Mouse (Mus musculus): ENCODE data around the gene 0610009B22Rik. TPM values are rescaled to one million over a fixed set of nuclear protein-coding genes. Genes with fewer than 3 reads are reported as not detected.

0610009B22Rik gene
- polyA plus RNA-seq, 1 experiment: 30.8 TPM

DNA sequence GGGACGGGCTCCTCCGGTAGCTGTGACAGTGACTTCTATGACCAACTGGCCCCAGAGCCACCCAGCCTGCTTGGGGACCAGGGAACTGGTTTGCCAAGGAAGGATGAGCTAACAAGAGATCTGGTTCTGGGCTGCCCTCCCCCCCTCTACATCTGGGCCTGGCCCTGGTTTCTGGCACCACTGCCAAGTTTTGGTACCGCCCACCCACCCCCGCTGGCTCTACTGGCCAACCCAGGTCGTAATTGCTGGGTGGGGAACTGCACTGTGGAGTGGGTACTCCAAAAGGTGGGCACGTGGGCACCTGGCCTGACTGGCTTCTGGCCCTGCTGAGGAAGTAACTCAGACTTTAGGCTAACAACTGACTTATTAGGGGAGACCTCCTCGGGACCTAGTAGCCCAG is 47.9 kb downstream of the 0610009B22Rik start:
- H3K4me1 ChIP-seq (ENCODE audit: control insufficient read depth, insufficient read depth, low read length): peaks cover 3% of the 10 kb centered on the region
- TF ChIP-seq CTCF (IDR thresholded peaks at IDR 0.05; ENCODE audit: borderline replicate concordance, insufficient read depth, low read length) (no peak), POLR2A (IDR thresholded peaks at IDR 0.05; ENCODE audit: low read depth, low read length) (no peak)

DNA sequence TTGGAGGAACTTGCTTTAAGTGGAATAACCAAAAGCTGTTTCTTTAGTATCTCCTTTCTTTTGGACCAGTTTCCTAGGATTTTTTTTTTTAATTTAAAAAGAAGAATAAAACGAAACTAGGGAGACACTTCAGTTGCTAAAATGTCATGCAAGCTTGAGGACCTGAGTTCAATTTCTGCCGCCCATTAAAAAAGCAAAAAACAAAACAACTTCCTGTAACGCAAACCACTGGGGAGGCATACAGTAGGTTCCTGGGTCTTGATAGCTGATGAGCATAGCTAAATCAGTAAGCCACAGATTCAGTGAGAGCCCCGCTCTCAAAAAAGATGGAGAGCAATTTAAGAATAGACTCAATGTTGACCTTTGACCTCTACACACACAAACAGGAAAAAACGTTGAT is 50.2 kb downstream of the 0610009B22Rik start:
- TF ChIP-seq CTCF (IDR thresholded peaks at IDR 0.05; ENCODE audit: borderline replicate concordance, insufficient read depth, low read length) (no peak), POLR2A (IDR thresholded peaks at IDR 0.05; ENCODE audit: low read depth, low read length) (no peak)
- peaks cover 3% of the 10 kb centered on the region for H3K4me1 ChIP-seq (ENCODE audit: control insufficient read depth, insufficient read depth, low read length)
- H3K4me3 ChIP-seq (ENCODE audit: insufficient read depth, low read length): no peak overlapping the region
- no peak overlapping the region for H3K27ac ChIP-seq (ENCODE audit: insufficient read depth, low read length)

More for the DNA sequence above, 47.9 kb downstream of the 0610009B22Rik start:
- Histone ChIP-seq H3K27ac (ENCODE audit: insufficient read depth, low read length) (no peak overlapping the region), H3K4me3 (ENCODE audit: insufficient read depth, low read length) (no peak overlapping the region)

DNA sequence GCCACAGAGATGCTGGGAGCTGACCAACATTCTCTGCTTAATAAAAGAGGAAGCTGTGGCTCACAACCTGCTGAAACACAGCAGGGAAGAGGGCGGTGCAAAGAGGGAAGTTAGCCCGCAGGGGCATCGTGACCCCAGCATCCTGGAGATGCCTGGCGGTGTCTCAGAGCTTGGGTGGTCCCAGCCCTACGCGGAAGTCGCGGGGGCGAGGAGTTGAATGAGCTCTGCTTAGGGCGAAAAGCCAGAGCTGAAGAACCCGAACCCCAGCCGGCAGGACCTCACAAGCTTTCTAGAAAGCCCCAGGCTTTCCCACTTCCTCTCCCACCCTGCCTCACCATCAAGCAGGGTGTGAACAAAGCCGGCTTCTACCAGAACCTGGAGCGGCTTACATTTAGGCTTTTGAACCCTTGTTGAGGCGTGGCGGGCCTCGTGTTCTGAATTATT is 50.7 kb downstream of the 0610009B22Rik start:
- Histone ChIP-seq H3K27ac (ENCODE audit: insufficient read depth, low read length) (no peak overlapping the region), H3K4me1 (ENCODE audit: control insufficient read depth, insufficient read depth, low read length) (peaks cover 3% of the 10 kb centered on the region), H3K4me3 (ENCODE audit: insufficient read depth, low read length) (no peak overlapping the region)
- TF ChIP-seq POLR2A (IDR thresholded peaks at IDR 0.05; ENCODE audit: low read depth, low read length) (no peak), CTCF (IDR thresholded peaks at IDR 0.05; ENCODE audit: borderline replicate concordance, insufficient read depth, low read length) (no peak)

DNA sequence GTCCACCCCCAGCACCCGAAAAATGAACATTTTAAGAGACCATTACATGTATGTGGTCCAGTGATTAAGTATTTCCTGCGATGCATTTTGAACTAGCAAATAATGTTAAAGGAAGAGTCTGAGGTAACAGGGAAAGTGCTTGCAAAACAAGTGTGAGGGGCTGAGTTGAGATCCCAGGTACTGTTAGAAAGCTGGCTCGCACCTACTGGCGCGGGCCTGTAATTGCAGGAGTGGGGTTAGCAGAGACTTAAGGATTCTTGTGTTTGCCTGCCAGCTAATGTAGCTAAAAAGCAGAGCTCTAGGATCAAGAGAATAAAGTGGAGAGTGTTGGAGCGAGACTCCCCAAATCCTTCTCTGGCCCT is 52.4 kb downstream of the 0610009B22Rik start:
- Histone ChIP-seq H3K4me1 (ENCODE audit: control insufficient read depth, insufficient read depth, low read length) (peaks cover 3% of the 10 kb centered on the region), H3K27ac (ENCODE audit: insufficient read depth, low read length) (peak overlapping the region; percentile 13), H3K4me3 (ENCODE audit: insufficient read depth, low read length) (peak overlapping the region; percentile 92)
- TF ChIP-seq POLR2A (IDR thresholded peaks at IDR 0.05; ENCODE audit: low read depth, low read length): 0 out of 2 replicates have a peak, but pooled peaks have one; percentile 34
- 0 out of 2 replicates have a peak, but pooled peaks have one; percentile 12 for TF ChIP-seq CTCF (IDR thresholded peaks at IDR 0.05; ENCODE audit: borderline replicate concordance, insufficient read depth, low read length)

DNA sequence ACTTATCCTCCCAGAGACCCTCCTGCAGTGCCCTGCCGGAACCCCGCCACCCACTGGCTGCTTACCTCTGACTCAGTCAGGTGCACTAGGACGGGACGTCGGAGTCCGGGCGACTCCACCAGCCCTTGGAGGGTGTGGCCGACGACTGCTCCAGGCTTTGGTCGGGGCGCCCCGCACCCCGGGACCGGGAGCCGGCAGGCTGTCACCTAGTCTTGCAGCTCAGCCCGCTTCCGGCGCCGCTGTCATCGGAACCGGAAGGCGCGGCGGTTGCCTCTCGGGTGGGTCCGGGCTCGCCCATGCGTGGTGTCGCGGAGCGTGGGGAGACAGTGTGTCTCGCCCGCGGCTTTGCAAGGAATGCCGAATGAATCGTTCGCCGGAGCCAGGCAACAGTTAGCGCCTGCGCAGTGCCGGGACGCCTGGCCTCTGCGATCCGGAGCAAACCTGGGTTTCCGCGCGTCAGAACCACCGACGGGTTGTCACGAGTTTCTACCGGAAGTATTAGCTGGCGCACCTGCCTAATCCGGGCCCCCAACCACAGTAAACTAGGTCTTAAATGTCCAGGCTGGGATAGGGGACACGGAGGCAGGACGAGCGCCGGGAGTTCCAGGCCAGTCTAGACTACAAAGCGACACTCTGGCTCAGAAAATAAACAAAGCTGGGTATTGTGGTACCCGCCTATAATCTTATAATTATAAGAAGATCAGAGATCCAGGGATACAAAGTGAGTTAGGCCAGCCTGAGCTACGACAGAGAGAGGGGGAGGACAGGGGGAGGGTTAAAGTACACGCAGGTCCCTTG is 53.0 kb downstream of the 0610009B22Rik start, which contains the start of gene Rmnd5b:
Rmnd5b (minus strand) TSS at position 372 of the 798 bp plus-strand sequence.
- peak within 1 kb of the TSS; percentile 92 for H3K4me3 ChIP-seq (ENCODE audit: insufficient read depth, low read length)
- TF ChIP-seq CTCF (IDR thresholded peaks at IDR 0.05; ENCODE audit: borderline replicate concordance, insufficient read depth, low read length): no peak
- TF ChIP-seq POLR2A (IDR thresholded peaks at IDR 0.05; ENCODE audit: low read depth, low read length): peak; percentile 72
- H3K27ac ChIP-seq (ENCODE audit: insufficient read depth, low read length): peak within 1 kb of the TSS; percentile 13
- peaks cover 3% of the 10 kb centered on the region for H3K4me1 ChIP-seq (ENCODE audit: control insufficient read depth, insufficient read depth, low read length)

Other genes with a start within 250 kb of the 0610009B22Rik start
- 12.0 and 14.2 TPM in 2 replicates for gene Phykpl, start 104.1 kb downstream of the 0610009B22Rik start, polyA plus RNA-seq (2011; ENCODE audit: insufficient read length, low read depth, missing spikeins)
- 361 and 364 TPM in 2 replicates for gene Hnrnpab, start 82.0 kb downstream of the 0610009B22Rik start, polyA plus RNA-seq (2011; ENCODE audit: insufficient read length, low read depth, missing spikeins)
- gene Nhp2, start 69.1 kb downstream of the 0610009B22Rik start, polyA plus RNA-seq (2011; ENCODE audit: insufficient read length, low read depth, missing spikeins): 61.2 and 70.9 TPM in 2 replicates
- gene Rmnd5b, start 53.0 kb downstream of the 0610009B22Rik start, polyA plus RNA-seq (2011; ENCODE audit: insufficient read length, low read depth, missing spikeins): 17.5 and 20.0 TPM in 2 replicates
- 0.35 and 1.8 TPM in 2 replicates for gene N4bp3, start 38.0 kb downstream of the 0610009B22Rik start, polyA plus RNA-seq (2011; ENCODE audit: insufficient read length, low read depth, missing spikeins)
- gene D930048N14Rik, start 37.9 kb downstream of the 0610009B22Rik start, polyA plus RNA-seq (2011; ENCODE audit: insufficient read length, low read depth, missing spikeins): 0.30 and 0.52 TPM in 2 replicates
- 42.0 and 46.5 TPM in 2 replicates for gene Sec24a, start 74.8 kb upstream of the 0610009B22Rik start, polyA plus RNA-seq (2011; ENCODE audit: insufficient read length, low read depth, missing spikeins)
- gene Sar1b, start 74.8 kb upstream of the 0610009B22Rik start, polyA plus RNA-seq (2011; ENCODE audit: insufficient read length, low read depth, missing spikeins): 68.5 and 73.9 TPM in 2 replicates
- 3.7 and 5.8 TPM in 2 replicates for gene Jade2, start 168.8 kb upstream of the 0610009B22Rik start, polyA plus RNA-seq (2011; ENCODE audit: insufficient read length, low read depth, missing spikeins)

Measured in embryonic fibroblast, embryonic 13.5 days (primary cell).